Mouse (Mus musculus): Measurements from ENCODE around the gene Vps53. TPM values are rescaled to one million over a fixed set of nuclear protein-coding genes. Genes with fewer than 3 reads are reported as not detected.

Gene Vps53
- polyA plus RNA-seq, 1 experiment = 55.8 TPM

- TF ChIP-seq CTCF (IDR thresholded peaks at IDR 0.05; ENCODE audit: borderline replicate concordance, extremely low read depth, insufficient read depth, insufficient read length) (no peak), POLR2A (IDR thresholded peaks at IDR 0.05; ENCODE audit: borderline replicate concordance, extremely low read depth, insufficient read depth, insufficient read length, poor library complexity, severe bottlenecking) (peak; percentile 63; the same call in 1 of the 2 replicates)
- DNase-seq (ENCODE audit: low read depth) = peak; percentile 86
Observed at GRCm38 (mm10) chr11:76201761-76202674, 22.6 kb upstream of the Vps53 start.

- no peak for DNase-seq (ENCODE audit: low read depth)
- no peak for TF ChIP-seq CTCF (IDR thresholded peaks at IDR 0.05; ENCODE audit: borderline replicate concordance, extremely low read depth, insufficient read depth, insufficient read length)
Observed at GRCm38 (mm10) chr11:76196977-76197469, 17.6 kb upstream of the Vps53 start.

- DNase-seq (ENCODE audit: low read depth) = no peak
- TF ChIP-seq POLR2A (IDR thresholded peaks at IDR 0.05; ENCODE audit: borderline replicate concordance, extremely low read depth, insufficient read depth, insufficient read length, poor library complexity, severe bottlenecking) (no peak), CTCF (IDR thresholded peaks at IDR 0.05; ENCODE audit: borderline replicate concordance, extremely low read depth, insufficient read depth, insufficient read length) (no peak)
Observed at GRCm38 (mm10) chr11:76196275-76196976, 17.0 kb upstream of the Vps53 start.

GRCm38 (mm10) chr11:76186908-76187307 is 7.5 kb upstream of the Vps53 start:
- no peak for DNase-seq (ENCODE audit: low read depth)
- TF ChIP-seq POLR2A (IDR thresholded peaks at IDR 0.05; ENCODE audit: borderline replicate concordance, extremely low read depth, insufficient read depth, insufficient read length, poor library complexity, severe bottlenecking) (no peak), CTCF (IDR thresholded peaks at IDR 0.05; ENCODE audit: borderline replicate concordance, extremely low read depth, insufficient read depth, insufficient read length) (no peak)

GRCm38 (mm10) chr11:76183745-76184144 is 4.3 kb upstream of the Vps53 start:
- DNase-seq (ENCODE audit: low read depth) = no peak

GRCm38 (mm10) chr11:76180146-76180540 is 696 bp upstream of the Vps53 start:
- no peak for DNase-seq (ENCODE audit: low read depth)
- TF ChIP-seq POLR2A (IDR thresholded peaks at IDR 0.05; ENCODE audit: borderline replicate concordance, extremely low read depth, insufficient read depth, insufficient read length, poor library complexity, severe bottlenecking) (no peak), CTCF (IDR thresholded peaks at IDR 0.05; ENCODE audit: borderline replicate concordance, extremely low read depth, insufficient read depth, insufficient read length) (no peak)

More at GRCm38 (mm10) chr11:76183745-76184144, 4.3 kb upstream of the Vps53 start:
- TF ChIP-seq CTCF (IDR thresholded peaks at IDR 0.05; ENCODE audit: borderline replicate concordance, extremely low read depth, insufficient read depth, insufficient read length) = no peak
- TF ChIP-seq POLR2A (IDR thresholded peaks at IDR 0.05; ENCODE audit: borderline replicate concordance, extremely low read depth, insufficient read depth, insufficient read length, poor library complexity, severe bottlenecking) = no peak

- DNase-seq (ENCODE audit: low read depth) = peak; percentile 74
- TF ChIP-seq CTCF (IDR thresholded peaks at IDR 0.05; ENCODE audit: borderline replicate concordance, extremely low read depth, insufficient read depth, insufficient read length) (no peak), POLR2A (IDR thresholded peaks at IDR 0.05; ENCODE audit: borderline replicate concordance, extremely low read depth, insufficient read depth, insufficient read length, poor library complexity, severe bottlenecking) (no peak)
Observed at GRCm38 (mm10) chr11:76178726-76179494, 537 bp downstream of the Vps53 start.

- DNase-seq (ENCODE audit: low read depth) = peak; percentile 78
- no peak for TF ChIP-seq CTCF (IDR thresholded peaks at IDR 0.05; ENCODE audit: borderline replicate concordance, extremely low read depth, insufficient read depth, insufficient read length)
- TF ChIP-seq POLR2A (IDR thresholded peaks at IDR 0.05; ENCODE audit: borderline replicate concordance, extremely low read depth, insufficient read depth, insufficient read length, poor library complexity, severe bottlenecking) = no peak
Observed at GRCm38 (mm10) chr11:76170207-76170606, 9.2 kb downstream of the Vps53 start.

GRCm38 (mm10) chr11:76168976-76169375 is 10.5 kb downstream of the Vps53 start:
- TF ChIP-seq POLR2A (IDR thresholded peaks at IDR 0.05; ENCODE audit: borderline replicate concordance, extremely low read depth, insufficient read depth, insufficient read length, poor library complexity, severe bottlenecking) (no peak), CTCF (IDR thresholded peaks at IDR 0.05; ENCODE audit: borderline replicate concordance, extremely low read depth, insufficient read depth, insufficient read length) (no peak)
- peak; percentile 63 for DNase-seq (ENCODE audit: low read depth)

- peak; percentile 81 for DNase-seq (ENCODE audit: low read depth)
- TF ChIP-seq POLR2A (IDR thresholded peaks at IDR 0.05; ENCODE audit: borderline replicate concordance, extremely low read depth, insufficient read depth, insufficient read length, poor library complexity, severe bottlenecking) (no peak), CTCF (IDR thresholded peaks at IDR 0.05; ENCODE audit: borderline replicate concordance, extremely low read depth, insufficient read depth, insufficient read length) (peak; percentile 60)
Observed at GRCm38 (mm10) chr11:76167079-76167765, 12.2 kb downstream of the Vps53 start.

Measured in brain, embryonic 14.5 days (tissue).